In the genomic region with DNA sequence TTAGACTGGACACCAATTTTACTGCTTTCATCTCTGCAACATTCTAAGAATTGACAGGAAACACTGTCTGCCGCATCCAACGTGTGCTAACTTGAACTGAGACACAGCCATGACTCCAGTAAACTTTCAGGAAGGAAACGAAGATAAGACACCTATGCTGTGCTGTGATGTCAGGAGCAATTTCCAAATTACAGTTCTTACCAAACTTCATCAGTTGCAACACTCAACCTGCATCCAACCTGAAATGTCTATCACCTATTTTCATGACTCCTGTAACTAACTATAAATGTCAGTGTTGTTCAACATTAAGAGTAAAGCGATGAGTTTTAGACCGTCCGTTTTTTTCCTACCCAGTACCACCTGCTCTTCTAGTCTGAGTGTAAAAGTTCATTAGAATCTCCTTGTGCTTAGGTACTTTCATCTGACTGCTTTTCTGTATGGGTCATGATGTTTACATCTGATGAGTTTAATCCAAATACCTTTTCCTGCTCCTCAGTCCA, we compare ENCODE assay signal across 8 mouse cellular contexts. TPM values are rescaled to one million over a fixed set of nuclear protein-coding genes. Genes with fewer than 3 reads are reported as not detected.
A peak's percentile ranks its signal among the peaks of the same experiment; 100 is the strongest.
DNase-seq lines count a peak whose midpoint lies in the region; ATAC-seq lines count a peak whose summit lies in the region.

No protein-coding gene starts in this region.

- ATAC-seq in heart, embryonic 15.5 days (replicated peaks; ENCODE audit: insufficient number of reproducible peaks, insufficient read depth, low FRiP score, low read depth): no peak
- no peak for ATAC-seq in hindbrain, embryonic 15.5 days (ENCODE audit: low FRiP score, low read depth)
- ATAC-seq in midbrain, embryonic 14.5 days (ENCODE audit: low FRiP score, low TSS enrichment): no peak

- H3K27me3 ChIP-seq in heart, embryonic 15.5 days: no peaks in the 10 kb centered on the region
- H3K27me3 ChIP-seq in hindbrain, embryonic 15.5 days: no peaks in the 10 kb centered on the region
- H3K27me3 ChIP-seq in midbrain, embryonic 14.5 days (ENCODE audit: control insufficient read depth, insufficient read depth, low read length): no peaks in the 10 kb centered on the region

- peak overlapping the region; percentile 80 for H3K4me3 ChIP-seq in heart, embryonic 15.5 days
- peak overlapping the region; percentile 99 for H3K4me3 ChIP-seq in hindbrain, embryonic 15.5 days
- H3K4me3 ChIP-seq in midbrain, embryonic 14.5 days (replicated peaks; ENCODE audit: low read depth, low read length): peak overlapping the region; percentile 90

- H3K9ac ChIP-seq in heart, embryonic 15.5 days: peak overlapping the region; percentile 95
- peak overlapping the region; percentile 89 for H3K9ac ChIP-seq in hindbrain, embryonic 15.5 days
- H3K9ac ChIP-seq in midbrain, embryonic 14.5 days (replicated peaks; ENCODE audit: low read length): peak overlapping the region; percentile 84

- no peak for DNase-seq in heart, adult 18-20 months
- peak; percentile 8 for DNase-seq in Muller cell, postnatal 12 days (ENCODE audit: inconsistent ontology term)
- peak; percentile 6 for DNase-seq in midbrain, embryonic 14.5 days
- DNase-seq in testis, postnatal 10 days (ENCODE audit: low spot score): no peak
- DNase-seq in frontal cortex, postnatal 10 days (ENCODE audit: low spot score in 2 of 2): no peak
- no peak for DNase-seq in urinary bladder, adult 2 months (ENCODE audit: low spot score)

- peak overlapping the region; percentile 81 for H3K4me2 ChIP-seq in heart, embryonic 15.5 days
- peak overlapping the region; percentile 72 for H3K4me2 ChIP-seq in hindbrain, embryonic 15.5 days
- H3K4me2 ChIP-seq in midbrain, embryonic 14.5 days (ENCODE audit: low read length): peak overlapping the region; percentile 87

- H3K36me3 ChIP-seq in heart, embryonic 15.5 days: no peaks in the 10 kb centered on the region
- H3K36me3 ChIP-seq in hindbrain, embryonic 15.5 days: no peaks in the 10 kb centered on the region
- H3K36me3 ChIP-seq in midbrain, embryonic 14.5 days (ENCODE audit: control insufficient read depth, insufficient read depth, low read length): no peaks in the 10 kb centered on the region

- H3K9me3 ChIP-seq in heart, embryonic 15.5 days (replicated peaks): no peaks in the 10 kb centered on the region
- no peaks in the 10 kb centered on the region for H3K9me3 ChIP-seq in hindbrain, embryonic 15.5 days
- H3K9me3 ChIP-seq in midbrain, embryonic 14.5 days (ENCODE audit: control insufficient read depth, low read length): no peaks in the 10 kb centered on the region

- H3K4me1 ChIP-seq in heart, embryonic 15.5 days (replicated peaks): peaks cover 21% of the 10 kb centered on the region
- peaks cover 36% of the 10 kb centered on the region for H3K4me1 ChIP-seq in hindbrain, embryonic 15.5 days (replicated peaks)
- H3K4me1 ChIP-seq in midbrain, embryonic 14.5 days (ENCODE audit: control insufficient read depth, insufficient read depth, low read length): peaks cover 20% of the 10 kb centered on the region; the same call in 1 of the 2 replicates

- H3K27ac ChIP-seq in heart, embryonic 15.5 days: peak overlapping the region; percentile 95; the same call in 1 of the 2 replicates
- peak overlapping the region; percentile 97 for H3K27ac ChIP-seq in hindbrain, embryonic 15.5 days (replicated peaks)
- H3K27ac ChIP-seq in midbrain, embryonic 14.5 days (replicated peaks; ENCODE audit: low read depth, low read length): peak overlapping the region; percentile 96

- WGBS in heart, embryonic 15.5 days: 49% methylated on average over 6 of the region's 6 CpGs
- WGBS in hindbrain, embryonic 15.5 days: 70% methylated on average over 6 of the region's 6 CpGs
- 74% methylated on average over 6 of the region's 6 CpGs for WGBS in midbrain, embryonic 14.5 days

RNA-seq across cellular contexts. Expression of gene Nup43, which starts 3.2 kb away (rescaled TPM):
- polyA plus RNA-seq in heart, embryonic 15.5 days (2015; fragmentation: Nextera tagmentation; extraction: Ambion mirVana): 26.8 and 31.3 TPM in 2 replicates
- total RNA-seq in heart, adult 18-20 months (2021): 1 to 10 TPM; 6.7 to 7.3 TPM
- polyA plus RNA-seq in hindbrain, embryonic 15.5 days (2015; fragmentation: Nextera tagmentation; extraction: Ambion mirVana): 31.1 and 32.0 TPM in 2 replicates
- 33.0 and 36.0 TPM in 2 replicates for polyA plus RNA-seq in midbrain, embryonic 14.5 days (2014; fragmentation: Nextera tagmentation; extraction: Ambion mirVana)
- polyA plus RNA-seq in urinary bladder, adult 2 months (2012; rRNA removed): 10.2 and 12.4 TPM in 2 replicates

RNA-seq across cellular contexts. Expression of gene Pcmt1, which starts 16.9 kb away (rescaled TPM):
- 122 and 124 TPM in 2 replicates for polyA plus RNA-seq in heart, embryonic 15.5 days (2015; fragmentation: Nextera tagmentation; extraction: Ambion mirVana)
- total RNA-seq in heart, adult 18-20 months (2021): 100 to 1,000 TPM in 1 of 2 experiments, 10 to 100 TPM in 1; 95.5 to 103 TPM
- polyA plus RNA-seq in hindbrain, embryonic 15.5 days (2015; fragmentation: Nextera tagmentation; extraction: Ambion mirVana): 172 and 174 TPM in 2 replicates
- polyA plus RNA-seq in midbrain, embryonic 14.5 days (2014; fragmentation: Nextera tagmentation; extraction: Ambion mirVana): 156 and 169 TPM in 2 replicates
- polyA plus RNA-seq in urinary bladder, adult 2 months (2012; rRNA removed): 61.0 and 67.5 TPM in 2 replicates

RNA-seq across cellular contexts. Expression of gene Lats1, which starts 16.9 kb away (rescaled TPM):
- 2.9 and 4.2 TPM in 2 replicates for polyA plus RNA-seq in heart, embryonic 15.5 days (2015; fragmentation: Nextera tagmentation; extraction: Ambion mirVana)
- total RNA-seq in heart, adult 18-20 months (2021): 10 to 100 TPM in 1 of 2 experiments, 1 to 10 TPM in 1; 8.8 to 11.6 TPM
- 8.9 and 9.5 TPM in 2 replicates for polyA plus RNA-seq in hindbrain, embryonic 15.5 days (2015; fragmentation: Nextera tagmentation; extraction: Ambion mirVana)
- 17.9 and 20.6 TPM in 2 replicates for polyA plus RNA-seq in midbrain, embryonic 14.5 days (2014; fragmentation: Nextera tagmentation; extraction: Ambion mirVana)
- polyA plus RNA-seq in urinary bladder, adult 2 months (2012; rRNA removed): 17.4 and 17.6 TPM in 2 replicates

Comparison
In these comparisons a context has a peak if more than half of its experiments do, and no peak if none do; other contexts are left out.
1. DNase-seq: peak in Muller cell, postnatal 12 days (single experiment) and midbrain, embryonic 14.5 days (single experiment); none in heart, adult 18-20 months (0 of 2), testis, postnatal 10 days (single experiment), frontal cortex, postnatal 10 days (0 of 2) and urinary bladder, adult 2 months (single experiment).
2. Peak in every context shown above with its lines, with median percentiles within 50 percentile points of each other: H3K27ac ChIP-seq, H3K4me2 ChIP-seq, H3K4me3 ChIP-seq and H3K9ac ChIP-seq.